Mouse (Mus musculus) adrenal gland, adult 2 months (tissue): Measurements from ENCODE around the gene Adora1. TPM values are rescaled to one million over a fixed set of nuclear protein-coding genes. Genes with fewer than 3 reads are reported as not detected.

ENCODE experiments used
- DNase-seq: peaks from one replicate; pipeline ENCODE4 v3.0.0; 2021
- polyA plus RNA-seq: library from polyadenylated mRNA; depleted of rRNA; stranded (reverse); fragments of >200 nt; gene quantifications from 2 replicates; pipeline ENCODE4 v1.2.3, GENCODE M21; 2012
- total RNA-seq, 2 experiments: library from RNA; stranded (reverse); gene quantifications; 2 replicates each; pipeline ENCODE4 v1.2.3; 2021

The Adora1 gene
- total and polyA plus RNA-seq, 3 experiments: 110 to 198 (median 180) TPM

GRCm38 (mm10) chr1:134194298-134195022 is 40.8 kb downstream of the Adora1 start:
- no peak for DNase-seq

DNA sequence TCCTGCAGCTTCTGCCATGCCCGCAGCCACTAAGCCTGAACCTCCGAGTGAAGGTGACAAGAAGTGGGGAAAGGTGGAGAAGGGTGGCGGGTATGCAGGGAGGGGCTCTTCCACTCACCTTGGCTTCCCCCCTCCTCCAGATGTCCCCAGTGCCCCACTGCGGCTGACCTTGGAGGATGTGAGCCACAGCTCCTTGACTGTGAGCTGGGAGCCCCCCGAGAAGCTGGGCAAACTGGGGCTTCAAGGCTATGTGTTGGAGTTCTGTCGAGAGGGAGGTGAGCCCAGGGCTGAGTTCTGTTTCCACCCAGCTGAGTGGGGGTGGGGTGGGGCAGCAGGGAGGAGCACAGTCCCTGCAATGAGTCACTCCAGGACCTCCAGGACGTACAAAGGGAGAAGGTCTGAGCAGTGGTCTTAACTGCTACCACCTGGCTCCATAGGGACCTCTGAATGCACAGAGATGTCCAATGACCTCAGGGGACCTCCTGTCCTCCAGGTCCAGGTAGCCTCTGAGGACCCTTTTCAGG is 41.5 kb downstream of the Adora1 start:
- DNase-seq: peak; percentile 60

- DNase-seq: no peak
Measured at GRCm38 (mm10) chr1:134193126-134193525, 42.1 kb downstream of the Adora1 start, which contains the start of gene Mybph. TSS of gene Mybph (plus strand) at chr1:134193448.

- DNase-seq: no peak
Measured at GRCm38 (mm10) chr1:134192024-134192423, 43.2 kb downstream of the Adora1 start.

DNA sequence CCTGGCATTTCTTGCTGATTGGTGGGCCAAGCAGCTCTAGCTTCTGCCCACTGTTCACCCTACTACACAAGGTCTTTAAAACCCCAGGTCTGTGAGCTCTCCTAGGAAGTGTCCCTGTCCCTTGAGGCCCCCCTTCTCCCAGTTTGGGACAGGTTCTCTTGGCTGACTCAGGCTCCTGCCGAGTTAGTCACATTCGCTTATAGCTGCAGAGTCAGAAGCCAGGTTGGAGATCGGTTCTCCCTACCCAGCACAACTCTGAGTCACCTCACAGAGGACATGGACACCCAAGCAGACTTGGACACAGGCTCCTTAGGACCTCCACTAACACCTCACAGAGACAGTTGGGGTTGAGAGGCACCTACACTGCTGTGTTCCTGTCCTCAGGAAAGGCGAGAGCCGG is 44.0 kb downstream of the Adora1 start:
- no peak for DNase-seq

DNA sequence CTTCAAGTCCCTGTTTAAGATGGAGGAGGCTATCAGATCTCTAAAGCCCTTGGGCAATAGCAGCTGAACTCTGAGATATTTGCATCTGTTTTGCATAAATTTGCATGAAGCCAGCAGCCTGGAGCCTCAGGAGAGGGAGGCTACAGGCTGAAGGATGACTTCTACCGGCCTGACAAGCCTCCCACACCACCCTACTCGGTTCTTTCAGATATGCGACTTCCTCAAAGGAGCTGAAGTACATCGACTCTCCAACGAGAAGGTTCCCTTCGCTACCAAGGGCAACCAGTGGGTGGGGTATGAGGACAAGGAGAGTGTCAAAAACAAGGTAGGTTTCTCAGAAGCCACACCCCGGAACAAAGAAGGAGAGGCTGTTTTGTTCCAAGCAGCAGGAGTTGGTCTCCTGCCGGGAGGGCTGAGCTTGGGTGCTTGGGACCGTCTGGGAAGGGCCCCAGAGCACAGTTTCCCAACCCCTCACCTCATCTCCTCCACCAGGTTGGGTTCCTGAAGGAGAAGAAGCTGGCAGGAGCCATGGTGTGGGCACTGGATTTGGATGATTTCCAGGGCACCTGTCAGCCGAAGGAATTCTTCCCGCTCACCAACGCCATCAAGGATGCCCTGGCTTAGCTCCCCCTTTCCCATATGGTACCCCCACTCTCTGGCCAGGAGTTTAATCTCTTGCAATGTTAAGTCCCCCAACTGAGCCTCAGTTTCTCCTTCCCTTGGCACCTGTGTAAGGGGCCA is 46.1 kb downstream of the Adora1 start:
- no peak for DNase-seq

- DNase-seq: no peak
Measured at GRCm38 (mm10) chr1:134188217-134188616, 47.0 kb downstream of the Adora1 start.

GRCm38 (mm10) chr1:134184089-134184488 is 51.1 kb downstream of the Adora1 start:
- DNase-seq: no peak

GRCm38 (mm10) chr1:134182025-134182424 is 53.2 kb downstream of the Adora1 start, which contains the start of gene Chil1:
TSS of gene Chil1 (plus strand) at chr1:134182176.
- DNase-seq: no peak

DNA sequence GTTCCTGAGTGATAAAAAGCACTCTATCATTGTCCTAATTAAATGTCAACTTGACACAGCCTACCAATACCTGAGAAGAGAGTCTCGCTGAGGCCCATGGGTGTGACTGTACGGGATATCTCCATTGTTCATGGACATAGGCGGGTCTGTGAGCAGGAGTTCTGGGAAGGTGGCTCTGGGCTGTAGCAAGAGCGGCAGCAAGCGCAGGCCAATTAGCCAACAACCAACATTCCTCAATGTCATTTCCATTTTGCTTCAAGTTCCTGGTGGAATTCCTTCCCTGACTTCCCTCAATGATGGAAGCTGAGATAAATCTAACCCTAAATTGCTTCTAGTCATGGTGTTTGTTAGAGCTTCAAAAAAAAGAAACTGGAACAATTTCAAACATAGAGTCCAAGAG is 57.3 kb downstream of the Adora1 start:
- no peak for DNase-seq

- no peak for DNase-seq
Measured at GRCm38 (mm10) chr1:134173081-134173480, 62.1 kb downstream of the Adora1 start.

- DNase-seq: no peak
Measured at GRCm38 (mm10) chr1:134168985-134169697, 66.1 kb downstream of the Adora1 start.

- no peak for DNase-seq
Measured at GRCm38 (mm10) chr1:134168567-134168966, 66.7 kb downstream of the Adora1 start.

GRCm38 (mm10) chr1:134167416-134168305 is 67.6 kb downstream of the Adora1 start:
- no peak for DNase-seq

GRCm38 (mm10) chr1:134166547-134166946 is 68.7 kb downstream of the Adora1 start:
- DNase-seq: no peak

GRCm38 (mm10) chr1:134164454-134164853 is 70.8 kb downstream of the Adora1 start:
- DNase-seq: no peak

GRCm38 (mm10) chr1:134163476-134163875 is 71.8 kb downstream of the Adora1 start:
- no peak for DNase-seq

DNA sequence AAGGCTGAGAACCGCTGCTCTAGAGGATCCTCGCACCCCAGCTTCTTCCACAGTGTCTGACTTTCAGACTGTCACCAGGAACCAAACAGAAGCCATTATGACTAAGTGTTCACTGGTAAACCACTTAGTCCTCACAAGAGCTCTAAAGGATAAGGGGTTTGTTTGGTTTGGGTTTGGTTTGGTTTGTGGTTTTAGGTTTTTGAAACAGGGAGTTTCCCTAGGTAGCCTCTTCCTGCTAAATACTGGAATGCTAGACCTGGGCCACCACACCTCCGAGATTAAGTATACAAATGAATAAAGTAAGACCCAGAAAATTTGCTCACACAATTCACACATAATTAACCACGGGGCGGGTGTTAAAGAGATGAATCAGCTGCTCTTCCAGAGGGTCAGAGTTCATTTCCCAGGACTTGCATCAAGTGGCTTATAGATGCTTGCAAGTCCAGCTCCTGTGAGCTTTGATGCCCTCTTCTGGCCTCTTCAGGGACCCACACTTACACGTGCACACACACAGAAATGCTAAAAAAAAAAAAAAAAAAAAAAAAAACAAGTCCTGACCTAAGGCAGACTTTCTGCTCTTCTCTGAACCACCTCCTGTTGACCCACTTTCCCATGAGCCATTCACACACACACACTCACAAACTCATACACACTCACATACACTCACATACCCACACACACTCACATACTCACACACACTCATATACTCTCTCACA is 72.6 kb downstream of the Adora1 start:
- no peak for DNase-seq

DNA sequence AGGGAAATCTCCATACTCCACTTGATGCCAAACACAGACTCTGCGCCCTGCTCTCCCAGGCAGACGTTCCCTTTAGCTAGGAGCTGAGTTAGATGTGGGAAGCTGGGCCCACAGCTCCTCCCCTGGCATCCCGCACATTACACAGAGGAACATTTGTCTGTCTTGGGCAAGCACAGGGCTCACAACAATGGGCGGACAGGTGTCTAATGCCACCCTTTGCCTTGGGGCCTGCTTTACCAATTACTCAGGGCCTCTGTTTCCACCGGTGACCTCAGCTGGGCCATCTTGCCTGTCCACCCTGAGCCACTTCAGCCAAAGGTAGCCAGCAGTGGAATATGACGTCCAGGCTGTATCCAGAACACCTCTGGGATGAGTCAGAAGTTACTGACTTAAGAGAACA is 73.8 kb downstream of the Adora1 start:
- DNase-seq: no peak

- DNase-seq: no peak
Measured at GRCm38 (mm10) chr1:134160404-134160803, 74.8 kb downstream of the Adora1 start.

DNA sequence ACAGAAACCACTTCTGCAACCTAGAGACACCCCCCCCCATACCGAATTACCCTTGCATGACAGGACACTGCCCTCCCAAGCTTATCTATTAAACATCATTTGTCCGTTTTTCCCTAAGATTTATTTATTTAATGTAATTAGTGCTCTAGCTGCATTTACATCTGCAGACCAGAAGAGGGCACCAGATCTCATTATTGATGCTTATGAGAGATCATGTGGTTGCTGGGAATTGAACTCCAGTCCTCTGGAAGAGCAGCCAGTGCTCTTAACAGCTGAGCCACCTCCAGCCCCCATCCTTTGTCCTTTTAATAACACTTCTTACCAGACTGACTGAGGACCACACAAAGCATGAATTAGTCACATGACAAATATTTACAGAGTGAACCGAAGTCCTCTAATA is 80.6 kb downstream of the Adora1 start:
- DNase-seq: no peak
